Mouse (Mus musculus) lung, postnatal 0 days (tissue): Measurements from ENCODE around the gene Cd59b. TPM values are rescaled to one million over a fixed set of nuclear protein-coding genes. Genes with fewer than 3 reads are reported as not detected.

ENCODE experiments used
- ATAC-seq: fragments of 200-750 bp; cut with Nextera tagmentation; 2 replicates; pipeline ENCODE4 v1.8.0; 2017; ENCODE audit warnings: moderate library complexity
- DNase-seq: peaks from one replicate; pipeline ENCODE4 v3.0.0-alpha.2; 2016; ENCODE audit warnings: low spot score
- H3K27ac ChIP-seq: fragments of 300-500 bp; sonication (generic); 2 replicates; pipeline ENCODE4 v1.5.1; 2014; ENCODE audit warnings: antibody characterized with exemption, mild to moderate bottlenecking, low read length, mixed read lengths
- H3K27me3 ChIP-seq: fragments of 300-500 bp; sonication (generic); replicated peaks from 2 replicates; pipeline ENCODE4 v1.6.1; 2014; ENCODE audit warnings: low read length, mixed read lengths; ENCODE audit not compliant: insufficient read depth
- H3K36me3 ChIP-seq: fragments of 300-500 bp; sonication (generic); 2 replicates; pipeline ENCODE4 v1.6.1; 2014; ENCODE audit warnings: low read length, mixed read lengths; ENCODE audit not compliant: insufficient read depth
- H3K4me1 ChIP-seq: fragments of 300-500 bp; sonication (generic); 2 replicates; pipeline ENCODE4 v1.6.1; 2014; ENCODE audit warnings: antibody characterized with exemption, low read depth, low read length, mixed read lengths; ENCODE audit not compliant: insufficient read depth
- H3K4me2 ChIP-seq: fragments of 300-500 bp; sonication (generic); replicated peaks from 2 replicates; pipeline ENCODE4 v1.6.1; 2014; ENCODE audit warnings: low read depth, mild to moderate bottlenecking, low read length, moderate library complexity, mixed read lengths
- H3K4me3 ChIP-seq: fragments of 300-500 bp; sonication (generic); 2 replicates; pipeline ENCODE4 v1.5.1; 2014; ENCODE audit warnings: low read depth, low read length
- H3K9ac ChIP-seq: fragments of 300-500 bp; sonication (generic); replicated peaks from 2 replicates; pipeline ENCODE4 v1.6.1; 2014; ENCODE audit warnings: low read depth, mild to moderate bottlenecking
- H3K9me3 ChIP-seq: fragments of 300-500 bp; sonication (generic); 2 replicates; pipeline ENCODE4 v1.6.1; 2016; ENCODE audit warnings: low read length, mixed read lengths
- CTCF ChIP-seq: IDR thresholded peaks from 2 replicates; pipeline ENCODE4 v1.5.1; 2016; ENCODE audit warnings: antibody characterized with exemption, mild to moderate bottlenecking
- EP300 ChIP-seq: IDR thresholded peaks from 2 replicates; pipeline ENCODE4 v1.6.1; 2016; ENCODE audit warnings: antibody characterized with exemption, mild to moderate bottlenecking, control low read depth
- WGBS: fragments of 180-500 bp; shearing (Covaris S2); extraction: QIAGEN DNeasy Blood & Tissue Kit; methylation state at CpG from one replicate; pipeline ENCODE4 v1.1.7; 2014; 5-methylcytosine and 5-hydroxymethylcytosine counted together
- polyA plus RNA-seq: library from polyadenylated mRNA; unstranded; fragments of >200 nt; fragmentation: Nextera tagmentation; extraction: Ambion mirVana; gene quantifications from 2 replicates; pipeline ENCODE4 v1.2.1, GENCODE M21; 2015

The Cd59b gene
- 3.7 and 4.2 TPM in 2 replicates for polyA plus RNA-seq

GRCm38 (mm10) chr2:104069704-104070185 is at the start of gene Cd59b:
Cd59b (plus strand) TSS chr2:104069849.
- Histone ChIP-seq H3K4me3 (peak within 1 kb of the TSS; percentile 27), H3K27ac (no peak within 1 kb of the TSS), H3K4me1 (no peaks in the 10 kb centered on the region), H3K9me3 (no peaks in the 10 kb centered on the region), H3K36me3 (no peaks in the 10 kb centered on the region), H3K27me3 (no peaks in the 10 kb centered on the region), H3K4me2 (peak within 1 kb of the TSS; percentile 48), H3K9ac (no peak within 1 kb of the TSS)
- 9% methylated on average over 13 of the region's 13 CpGs for WGBS
- TF ChIP-seq CTCF: no peak
- TF ChIP-seq EP300: no peak
- ATAC-seq (peak; percentile 91), DNase-seq (peak; percentile 65)

- Histone ChIP-seq H3K9ac (no peak overlapping the region), H3K27ac (no peak overlapping the region), H3K27me3 (no peaks in the 10 kb centered on the region), H3K4me2 (no peak overlapping the region), H3K4me1 (no peaks in the 10 kb centered on the region), H3K4me3 (no peak overlapping the region), H3K9me3 (no peaks in the 10 kb centered on the region), H3K36me3 (no peaks in the 10 kb centered on the region)
- 83% methylated on average over 7 of the region's 7 CpGs for WGBS
- no peak for TF ChIP-seq CTCF
- TF ChIP-seq EP300: no peak
- DNase-seq (no peak), ATAC-seq (no peak)
These were observed 46.6 kb upstream of the Cd59b start for GRCm38 (mm10) chr2:104023096-104023495.

DNA sequence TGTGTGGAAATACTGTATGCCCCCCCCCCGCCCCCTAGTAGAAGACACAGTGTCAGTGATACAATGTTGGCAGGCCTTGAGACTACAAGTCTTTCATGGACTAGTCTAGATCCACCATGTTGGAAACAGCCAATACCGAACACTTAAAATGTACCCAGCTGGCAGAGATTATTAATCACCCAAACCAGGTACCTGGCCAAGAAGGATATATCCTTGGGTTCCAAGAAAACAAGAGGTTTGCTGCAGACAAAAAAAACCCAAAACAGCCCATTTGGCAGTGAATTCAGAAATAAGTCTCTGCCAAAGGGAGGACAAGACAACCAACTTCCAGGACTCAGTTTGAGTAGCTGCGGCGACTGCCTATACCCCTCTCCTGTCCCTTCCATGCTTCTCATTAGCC is 45.0 kb upstream of the Cd59b start:
- H3K9me3 ChIP-seq: no peaks in the 10 kb centered on the region
- WGBS: 87% methylated on average over 4 of the region's 4 CpGs
- no peaks in the 10 kb centered on the region for H3K27me3 ChIP-seq
- TF ChIP-seq CTCF (no peak), EP300 (no peak)
- no peak overlapping the region for H3K27ac ChIP-seq
- ATAC-seq (no peak), DNase-seq (no peak)
- H3K4me1 ChIP-seq: peaks cover 7% of the 10 kb centered on the region; the same call in 1 of the 2 replicates
- no peak overlapping the region for H3K4me3 ChIP-seq
- H3K9ac ChIP-seq: no peak overlapping the region
- no peak overlapping the region for H3K4me2 ChIP-seq
- H3K36me3 ChIP-seq: no peaks in the 10 kb centered on the region

DNA sequence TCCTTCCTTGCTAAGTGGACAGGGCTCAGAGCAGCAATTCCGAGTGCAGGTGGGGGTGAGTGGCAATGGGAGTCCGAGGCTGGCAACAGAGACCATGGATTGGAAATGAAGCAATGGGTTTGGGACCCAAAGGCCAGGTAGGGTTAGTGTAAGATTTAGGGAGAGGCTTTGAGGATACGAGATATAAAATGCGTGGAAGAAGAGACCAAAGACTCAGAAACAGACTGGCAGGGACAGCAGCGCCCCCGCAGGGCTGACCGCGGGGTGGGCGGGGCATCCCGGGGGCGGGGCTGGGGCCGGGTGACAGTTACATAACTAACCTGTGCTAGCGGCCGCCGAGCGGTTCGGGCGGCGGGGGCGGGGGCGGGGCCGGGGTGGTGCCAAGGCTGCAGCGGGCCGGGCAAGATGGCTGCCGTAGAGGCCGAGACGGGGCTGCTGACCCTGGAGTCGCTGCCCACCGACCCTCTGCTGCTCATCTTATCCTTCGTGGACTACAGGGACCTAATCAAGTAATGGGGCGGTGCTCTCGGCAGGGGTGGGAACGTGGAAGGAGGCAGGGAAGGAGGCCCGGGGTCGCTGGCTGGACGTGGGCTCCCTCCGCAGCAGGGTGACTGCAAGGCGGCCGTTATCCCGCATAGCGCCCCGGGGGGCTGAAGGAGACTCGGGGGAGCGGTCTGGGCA is 42.1 kb upstream of the Cd59b start, which contains the start of gene Fbxo3:
Gene Fbxo3 (plus strand): TSS at position 264 of the 681 bp plus-strand sequence.
- H3K4me3 ChIP-seq: peak within 1 kb of the TSS; percentile 84
- no peaks in the 10 kb centered on the region for H3K9me3 ChIP-seq
- no peak for TF ChIP-seq EP300
- peak; percentile 52 for TF ChIP-seq CTCF
- H3K27ac ChIP-seq: peak within 1 kb of the TSS; percentile 81
- ATAC-seq (peak; percentile 98), DNase-seq (peak; percentile 88)
- peaks cover 4% of the 10 kb centered on the region; the same call in 1 of the 2 replicates for H3K36me3 ChIP-seq
- 0% methylated on average over 20 of the region's 44 CpGs for WGBS
- H3K27me3 ChIP-seq: no peaks in the 10 kb centered on the region
- H3K4me2 ChIP-seq: peak within 1 kb of the TSS; percentile 81
- H3K4me1 ChIP-seq: peaks cover 7% of the 10 kb centered on the region; the same call in 1 of the 2 replicates
- H3K9ac ChIP-seq: peak within 1 kb of the TSS; percentile 97

DNA sequence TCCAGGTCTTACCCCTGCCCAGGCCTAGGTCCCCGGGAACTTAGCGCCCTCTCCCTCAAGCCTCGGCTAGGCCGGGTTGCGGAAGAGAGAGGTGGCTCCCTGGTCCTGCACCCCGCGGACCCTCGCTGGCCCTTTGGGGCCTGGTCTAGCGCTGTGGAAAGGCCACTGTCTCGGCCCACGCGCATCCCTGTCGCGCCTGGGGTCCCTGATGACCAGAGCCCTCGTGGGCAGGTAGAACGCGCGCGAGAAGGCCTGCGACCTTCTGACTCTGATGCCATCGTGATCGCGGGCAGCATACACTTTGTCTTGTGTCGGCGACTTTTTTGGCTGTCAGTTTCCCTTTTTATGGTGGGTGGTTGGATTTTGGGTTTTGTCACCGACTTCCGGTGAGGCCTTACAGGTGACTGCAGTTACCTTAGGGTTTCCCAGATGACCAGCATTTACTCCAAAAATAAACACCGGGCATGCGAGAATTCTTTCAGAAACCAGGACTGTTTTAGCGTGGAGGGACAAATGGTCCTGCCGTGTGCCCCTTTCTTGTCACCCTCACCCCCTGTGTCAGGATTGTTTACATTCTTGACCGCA is 41.4 kb upstream of the Cd59b start, which contains the start of gene 4931422A03Rik:
Gene 4931422A03Rik (minus strand): TSS at position 223 of the 585 bp plus-strand sequence.
- Histone ChIP-seq H3K9ac (peak within 1 kb of the TSS; percentile 97), H3K9me3 (no peaks in the 10 kb centered on the region), H3K4me1 (peaks cover 7% of the 10 kb centered on the region; the same call in 1 of the 2 replicates), H3K4me2 (peak within 1 kb of the TSS; percentile 81), H3K27ac (peak within 1 kb of the TSS; percentile 81), H3K4me3 (peak within 1 kb of the TSS; percentile 84), H3K36me3 (peaks cover 4% of the 10 kb centered on the region; the same call in 1 of the 2 replicates), H3K27me3 (no peaks in the 10 kb centered on the region)
- no peak for TF ChIP-seq EP300
- no peak for TF ChIP-seq CTCF
- WGBS: under 1% methylated on average over 31 of the region's 32 CpGs
- DNase-seq (peak; percentile 38), ATAC-seq (peak; percentile 62)

DNA sequence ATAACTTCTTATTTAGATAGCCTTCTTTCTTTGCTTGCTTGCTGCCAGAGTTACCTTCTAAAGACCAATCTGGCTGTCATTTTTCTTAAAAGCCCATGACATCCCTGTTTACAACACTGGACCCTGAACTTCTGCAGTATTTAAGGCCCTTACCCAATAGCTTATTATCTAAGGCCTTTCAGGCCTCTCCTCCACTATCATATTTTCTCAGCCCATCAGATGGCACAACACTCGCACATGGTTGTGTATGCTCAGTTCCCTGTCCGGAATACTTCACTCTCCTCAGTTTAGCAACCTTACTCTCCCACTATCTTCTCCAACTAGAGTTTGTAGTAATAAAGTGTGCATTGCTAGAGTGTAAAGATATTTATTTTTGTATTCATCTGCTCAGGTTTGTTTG is 40.6 kb upstream of the Cd59b start:
- DNase-seq: peak; percentile 10
- Histone ChIP-seq H3K9me3 (no peaks in the 10 kb centered on the region), H3K9ac (0 out of 2 replicates have a peak overlapping the region, but pooled peaks have one; percentile 97), H3K4me2 (peak overlapping the region; percentile 81), H3K27ac (no peak overlapping the region), H3K27me3 (no peaks in the 10 kb centered on the region), H3K4me1 (peaks cover 7% of the 10 kb centered on the region; the same call in 1 of the 2 replicates), H3K4me3 (peak overlapping the region; percentile 84; the same call in 1 of the 2 replicates), H3K36me3 (peaks cover 6% of the 10 kb centered on the region; the same call in 1 of the 2 replicates)
- TF ChIP-seq CTCF (no peak), EP300 (no peak)
- no peak for ATAC-seq
- 46% methylated on average over 2 of the region's 2 CpGs for WGBS
